Mouse (Mus musculus): Measurements from ENCODE around the gene Ccr1.
"Not testable (repeated sequence)": the region's sequence is repeated elsewhere in the genome, so short reads cannot be mapped to it uniquely, and the experiment has no call there.

Gene Ccr1

DNA sequence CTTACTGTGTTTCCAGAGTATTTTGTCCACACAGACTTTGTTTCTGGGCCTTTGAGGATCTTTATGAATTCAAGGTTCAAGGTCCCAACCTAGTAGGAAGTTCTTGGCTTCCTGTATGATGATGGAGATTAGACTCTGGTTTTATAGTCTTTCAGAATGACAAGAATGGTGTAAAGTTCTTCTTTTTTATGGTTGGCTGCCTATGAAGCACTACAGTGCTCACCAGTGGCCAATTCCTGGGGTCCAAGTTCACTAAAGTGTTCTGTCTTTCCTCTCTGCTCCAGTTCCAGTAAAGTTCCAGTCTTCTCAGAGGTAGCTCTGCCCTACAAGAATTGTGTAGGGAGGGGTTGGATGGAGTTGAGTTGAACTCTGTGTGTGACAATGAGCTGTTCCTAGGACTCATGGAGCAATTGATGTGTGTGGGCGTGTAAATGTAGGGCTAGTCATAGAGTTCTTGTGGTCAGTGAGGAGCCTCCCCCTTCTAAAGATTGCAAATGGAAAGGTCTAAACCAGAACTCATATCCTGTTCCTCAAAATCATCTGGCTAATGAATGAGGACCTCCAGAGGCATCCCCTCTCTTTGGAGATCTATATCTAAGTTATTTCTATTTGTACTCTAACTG is at the start of gene Ccr1:
Gene Ccr1 (minus strand): TSS at position 403 of the 623 bp plus-strand sequence.
- peak; percentile 7 for DNase-seq

- DNase-seq = no peak
Measured at GRCm38 (mm10) chr9:124016048-124016447, 47.6 kb upstream of the Ccr1 start.

GRCm38 (mm10) chr9:124014985-124015652 is 46.6 kb upstream of the Ccr1 start:
- no peak for DNase-seq

GRCm38 (mm10) chr9:124013270-124013669 is 44.8 kb upstream of the Ccr1 start:
- no peak for DNase-seq

GRCm38 (mm10) chr9:124012691-124013090 is 44.2 kb upstream of the Ccr1 start:
- DNase-seq = no peak

DNA sequence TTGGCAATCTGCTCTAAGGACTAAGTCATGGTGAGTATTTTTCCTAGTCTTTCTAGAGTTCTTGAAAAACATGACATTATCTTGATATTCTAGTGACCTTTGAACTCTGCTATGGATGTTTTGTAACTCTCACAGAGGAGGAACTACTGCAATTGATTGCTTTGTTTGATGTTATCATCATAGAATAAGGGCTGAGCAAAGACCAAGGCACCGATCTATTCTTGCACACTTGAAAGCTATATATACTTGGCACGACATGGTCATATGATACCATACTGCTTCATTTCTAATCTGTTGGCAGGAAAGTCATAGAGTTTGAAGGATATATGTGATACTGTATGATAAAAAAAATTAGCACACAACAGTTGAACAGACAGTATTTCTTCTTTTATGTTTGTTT is 31.3 kb upstream of the Ccr1 start:
- no peak for DNase-seq

GRCm38 (mm10) chr9:123997719-123998118 is 29.2 kb upstream of the Ccr1 start:
- DNase-seq = no peak

GRCm38 (mm10) chr9:123991312-123991906 is 22.9 kb upstream of the Ccr1 start:
- no peak for DNase-seq

GRCm38 (mm10) chr9:123989671-123990070 is 21.2 kb upstream of the Ccr1 start:
- no peak for DNase-seq

- DNase-seq = peak; percentile 13
Measured at GRCm38 (mm10) chr9:123986217-123986616, 17.7 kb upstream of the Ccr1 start.

DNA sequence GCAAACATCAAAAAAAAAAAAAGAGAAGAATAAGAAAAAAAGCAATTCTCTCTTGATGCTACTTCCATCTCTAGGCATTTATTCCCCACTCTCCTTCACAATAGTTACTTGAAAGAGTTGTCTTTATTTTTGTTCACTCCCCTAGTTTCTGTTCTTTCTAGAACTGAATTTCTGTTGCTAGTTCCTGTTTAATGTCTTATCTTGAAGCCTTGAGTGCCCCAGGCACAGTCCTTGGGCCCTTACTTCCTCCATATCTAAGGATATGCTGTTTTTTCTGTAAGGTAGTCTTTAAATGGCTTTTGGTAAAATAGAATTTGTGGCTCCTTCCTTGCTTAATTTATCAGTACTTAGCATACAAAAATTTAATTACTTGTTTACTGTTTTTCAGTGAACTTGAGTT is 16.5 kb upstream of the Ccr1 start:
- DNase-seq = no peak

DNA sequence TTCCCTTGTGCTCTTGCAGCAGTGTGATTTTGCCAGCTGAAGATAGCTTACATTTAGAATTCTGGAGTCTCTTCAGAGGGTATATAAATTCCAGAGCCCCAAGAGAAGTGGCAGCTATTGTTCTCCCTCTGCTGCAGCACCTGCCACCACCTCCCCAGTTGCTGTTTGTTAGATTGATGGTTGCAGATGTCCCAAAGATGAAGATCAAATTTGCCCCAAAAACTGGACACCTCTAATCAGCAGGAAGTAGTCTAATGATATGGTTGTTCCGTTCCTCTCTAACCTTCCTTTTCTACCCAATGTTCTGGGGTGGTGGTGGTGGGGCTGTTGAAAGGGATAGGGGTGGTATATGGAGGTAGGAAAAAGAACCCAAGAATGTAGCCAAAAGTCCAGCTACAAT is 14.2 kb upstream of the Ccr1 start:
- no peak for DNase-seq

DNA sequence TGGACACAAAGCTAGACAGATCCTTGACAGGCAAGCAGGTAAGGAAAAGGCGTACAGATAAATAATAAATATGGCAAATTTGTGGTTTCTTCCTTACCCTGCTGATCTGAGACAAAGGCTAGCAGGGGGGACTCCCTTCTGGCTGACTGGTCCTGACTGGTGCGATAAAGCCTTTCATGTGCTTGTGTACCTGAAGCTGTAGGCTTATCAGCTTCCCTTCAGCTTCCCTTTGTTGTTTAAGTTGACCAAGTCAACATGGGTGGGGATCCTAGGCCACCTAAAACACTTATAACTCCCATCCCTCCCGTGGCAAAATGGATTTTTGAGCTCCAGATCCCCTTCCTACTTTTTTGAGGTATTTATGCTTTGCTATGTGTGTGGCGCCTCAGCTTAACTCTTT is 13.4 kb upstream of the Ccr1 start:
- no peak for DNase-seq

DNA sequence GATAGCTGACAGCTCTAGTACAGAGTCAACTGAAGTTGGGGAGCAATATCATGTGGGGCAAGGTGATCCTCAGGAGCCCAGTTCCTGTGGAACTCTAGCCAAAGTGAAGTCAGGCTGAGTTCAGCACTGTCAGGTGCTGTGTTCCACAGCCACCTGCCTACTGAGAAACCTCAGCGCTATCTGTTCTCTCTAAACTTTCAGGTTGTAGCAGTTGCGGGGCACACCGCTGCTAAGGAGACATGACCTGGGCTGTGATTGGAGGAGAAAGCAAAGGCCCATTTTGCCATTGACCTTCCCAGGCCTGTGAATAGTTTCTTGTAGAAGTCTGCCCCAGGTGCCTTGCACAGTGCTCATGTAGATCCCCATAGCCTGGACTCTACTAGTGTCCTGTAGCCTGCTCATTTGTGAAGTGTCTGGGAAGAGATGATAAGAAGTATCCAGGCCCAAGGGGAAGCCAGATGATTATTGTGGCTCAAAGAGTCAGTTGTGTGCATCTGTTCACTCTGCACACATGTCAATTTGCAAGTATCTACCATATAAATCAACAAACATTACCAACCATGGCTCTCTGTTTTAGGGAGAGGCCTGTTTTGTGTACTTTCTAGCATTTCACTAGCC is 12.5 kb upstream of the Ccr1 start:
- not testable (repeated sequence) for DNase-seq

- no peak for DNase-seq
Measured at GRCm38 (mm10) chr9:123978308-123978707, 9.8 kb upstream of the Ccr1 start, which contains the start of gene Ccr1l1. TSS of gene Ccr1l1 (minus strand) at chr9:123978408.

DNA sequence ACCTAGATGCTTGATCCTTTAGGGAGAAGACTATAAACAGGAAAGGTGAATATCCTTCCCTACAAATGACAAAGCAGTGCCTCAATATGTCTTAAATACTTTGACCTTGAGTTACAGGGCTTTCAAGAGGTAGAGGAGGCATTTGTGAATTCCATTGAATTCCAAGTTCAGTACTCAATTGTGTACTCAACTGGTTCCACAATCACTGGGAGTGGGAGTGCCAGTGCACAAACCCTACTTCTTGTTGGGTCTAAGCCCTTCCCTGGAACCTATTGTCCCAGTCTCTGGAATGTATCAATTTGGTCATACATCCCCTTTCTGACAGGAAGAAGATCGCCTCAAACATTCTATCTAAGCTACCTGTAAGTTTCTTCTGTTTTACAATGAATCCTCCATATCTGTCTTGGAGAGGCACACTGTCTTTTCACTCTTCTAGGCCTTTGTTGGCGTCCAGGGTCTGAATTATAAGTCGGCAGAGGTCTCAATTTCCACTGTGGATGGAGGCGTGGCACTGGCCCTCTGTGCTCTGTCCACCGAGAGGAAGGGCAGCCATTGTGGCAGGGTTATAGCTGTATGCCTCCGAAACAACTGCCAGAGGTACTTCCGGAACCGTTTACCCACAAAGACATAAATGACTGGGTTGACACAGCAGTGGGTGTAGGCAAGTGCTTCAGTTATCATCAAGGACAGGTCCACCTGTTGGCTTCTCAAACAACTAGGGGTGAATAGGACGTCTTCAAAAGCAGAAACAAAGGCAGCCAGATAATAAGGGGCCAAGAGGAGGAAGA is 8.6 kb upstream of the Ccr1 start:
- no peak for DNase-seq

GRCm38 (mm10) chr9:123975630-123976029 is 7.1 kb upstream of the Ccr1 start:
- no peak for DNase-seq

DNA sequence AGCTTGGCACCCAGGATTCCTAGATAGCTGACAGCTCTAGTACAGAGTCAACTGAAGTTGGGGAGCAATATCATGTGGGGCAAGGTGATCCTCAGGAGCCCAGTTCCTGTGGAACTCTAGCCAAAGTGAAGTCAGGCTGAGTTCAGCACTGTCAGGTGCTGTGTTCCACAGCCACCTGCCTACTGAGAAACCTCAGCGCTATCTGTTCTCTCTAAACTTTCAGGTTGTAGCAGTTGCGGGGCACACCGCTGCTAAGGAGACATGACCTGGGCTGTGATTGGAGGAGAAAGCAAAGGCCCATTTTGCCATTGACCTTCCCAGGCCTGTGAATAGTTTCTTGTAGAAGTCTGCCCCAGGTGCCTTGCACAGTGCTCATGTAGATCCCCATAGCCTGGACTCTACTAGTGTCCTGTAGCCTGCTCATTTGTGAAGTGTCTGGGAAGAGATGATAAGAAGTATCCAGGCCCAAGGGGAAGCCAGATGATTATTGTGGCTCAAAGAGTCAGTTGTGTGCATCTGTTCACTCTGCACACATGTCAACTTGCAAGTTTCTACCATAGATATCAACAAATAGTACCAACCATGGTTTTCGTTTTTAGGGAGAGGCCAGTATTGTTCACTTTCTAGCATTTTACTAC is 1.5 kb downstream of the Ccr1 start:
- not testable (repeated sequence) for DNase-seq

- no peak for DNase-seq
Measured at GRCm38 (mm10) chr9:123964776-123965175, 3.7 kb downstream of the Ccr1 start.

GRCm38 (mm10) chr9:123960161-123960560 is 8.3 kb downstream of the Ccr1 start:
- DNase-seq = no peak

GRCm38 (mm10) chr9:123957911-123958413 is 10.5 kb downstream of the Ccr1 start:
- no peak for DNase-seq

DNA sequence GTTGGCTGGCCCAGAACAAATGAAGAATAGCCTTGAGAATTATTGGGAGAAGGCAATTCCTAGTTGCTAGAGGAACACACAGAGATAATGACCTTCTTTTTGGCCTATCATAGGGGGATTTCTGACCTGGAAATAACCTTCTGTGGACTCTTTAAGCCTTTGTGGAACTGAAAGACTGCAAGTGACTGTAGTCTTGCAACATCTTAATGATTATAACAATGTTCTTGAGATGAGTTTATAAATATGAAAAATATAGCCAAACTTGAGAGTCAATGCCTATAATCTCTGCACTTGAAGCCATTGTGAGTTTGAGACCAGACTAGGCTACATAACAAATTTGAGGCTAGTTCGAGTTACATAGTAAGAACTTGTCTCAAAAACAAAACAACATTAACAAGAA is 11.6 kb downstream of the Ccr1 start:
- DNase-seq = no peak

Measured in lung, postnatal 14 days (tissue).